Mouse (Mus musculus) liver, embryonic 14.5 days (tissue): Measurements from ENCODE around the gene Nfia.

ENCODE experiments used
- CTCF ChIP-seq: IDR thresholded peaks from 2 replicates; pipeline ENCODE4 v1.5.1; 2016; ENCODE audit warnings: antibody characterized with exemption, low read depth, control low read depth
- EP300 ChIP-seq: IDR thresholded peaks from 2 replicates; pipeline ENCODE4 v1.6.1; 2016; ENCODE audit warnings: antibody characterized with exemption, low read depth

- no peak for TF ChIP-seq EP300
- no peak for TF ChIP-seq CTCF
These were observed 200.5 kb downstream of the Nfia start for GRCm38 (mm10) chr4:97973064-97973463.
